In the genomic region with DNA sequence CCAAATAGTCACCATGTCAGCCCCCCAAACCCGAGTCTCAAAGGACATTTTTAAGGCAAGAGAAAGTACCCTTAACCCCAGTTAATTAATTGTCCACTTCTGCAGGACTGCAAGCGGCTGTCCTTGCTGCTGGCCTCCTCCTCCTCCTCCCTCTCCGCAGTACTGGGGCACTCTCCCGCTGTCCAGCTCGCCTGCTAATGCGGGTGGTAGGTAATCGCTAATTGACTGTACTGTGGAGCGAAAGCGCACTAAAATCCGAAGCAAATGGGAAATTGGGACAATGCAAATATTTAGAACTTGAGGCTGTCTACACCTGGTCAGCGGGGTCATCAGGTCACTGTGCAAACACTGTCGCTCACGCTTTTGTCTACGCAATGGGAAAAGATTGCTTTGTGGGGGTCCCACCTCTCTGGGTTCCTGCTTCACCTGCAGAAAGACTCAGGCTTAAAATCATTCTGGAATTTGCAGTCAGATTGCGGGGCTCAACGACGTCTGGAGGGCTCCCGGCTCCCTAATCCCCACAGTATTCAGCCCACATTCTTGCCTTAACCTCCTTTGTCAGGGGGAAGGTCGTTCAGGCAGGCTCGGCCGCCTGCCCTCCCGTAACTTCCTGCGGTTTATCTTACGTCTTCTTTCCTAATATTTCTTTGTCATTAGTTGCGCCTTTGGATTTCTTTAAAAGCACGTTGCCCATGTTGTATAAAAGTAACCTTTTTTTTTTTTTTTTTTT, we compare ENCODE assay signal across 28 mouse cellular contexts. TPM values are rescaled to one million over a fixed set of nuclear protein-coding genes. Genes with fewer than 3 reads are reported as not detected.
DNase-seq lines count a peak whose midpoint lies in the region; ATAC-seq and TF ChIP-seq lines count a peak whose summit lies in the region.
"Had no signal": no experiment of that assay in that cellular context is flagged by ENCODE, and none has a peak within 500 bp of the region (broad histone marks: within the 10 kb centered on the region; RNA-seq: fewer than 3 reads in every experiment).

No protein-coding gene starts in this region.

- H3K9ac ChIP-seq in heart, embryonic 15.5 days: no peak overlapping the region
- no peak overlapping the region for H3K9ac ChIP-seq in heart, embryonic 11.5 days (ENCODE audit: low read depth, low read length)
- no peak overlapping the region for H3K9ac ChIP-seq in liver, postnatal 0 days (replicated peaks)
- H3K9ac ChIP-seq in liver, embryonic 12.5 days: no peak overlapping the region
- H3K9ac ChIP-seq in hindbrain, embryonic 14.5 days: no peak overlapping the region
- H3K9ac ChIP-seq: embryonic facial prominence, embryonic 15.5 days; intestine, embryonic 15.5 days; limb, embryonic 12.5 days; liver, embryonic 13.5 days; lung, embryonic 15.5 days had no signal

- TF ChIP-seq EP300 in liver, postnatal 0 days (IDR thresholded peaks at IDR 0.05; ENCODE audit: low read depth): no peak

- peaks cover 22% of the 10 kb centered on the region for H3K4me1 ChIP-seq in heart, embryonic 15.5 days (replicated peaks)
- H3K4me1 ChIP-seq in heart, embryonic 11.5 days (ENCODE audit: control insufficient read depth, insufficient read depth, low read length): peaks cover 6% of the 10 kb centered on the region; the same call in 1 of the 2 replicates
- H3K4me1 ChIP-seq in liver, postnatal 0 days (ENCODE audit: insufficient read depth): peaks cover 10% of the 10 kb centered on the region; the same call in 1 of the 2 replicates
- peaks cover 8% of the 10 kb centered on the region; the same call in 1 of the 2 replicates for H3K4me1 ChIP-seq in liver, embryonic 12.5 days
- 0 out of 2 replicates have a peak, but pooled peaks cover 6% of the 10 kb centered on the region for H3K4me1 ChIP-seq in hindbrain, embryonic 14.5 days (replicated peaks; ENCODE audit: control insufficient read depth, insufficient read depth, low read length)

- H3K27me3 ChIP-seq in heart, embryonic 15.5 days: peaks cover 99% of the 10 kb centered on the region
- H3K27me3 ChIP-seq in heart, embryonic 11.5 days (ENCODE audit: control insufficient read depth, insufficient read depth, low read length): peaks cover 96% of the 10 kb centered on the region
- H3K27me3 ChIP-seq in liver, postnatal 0 days (ENCODE audit: insufficient read depth, low read length): peaks cover 96% of the 10 kb centered on the region
- H3K27me3 ChIP-seq in liver, embryonic 12.5 days (replicated peaks): peaks cover 99% of the 10 kb centered on the region
- H3K27me3 ChIP-seq in hindbrain, embryonic 14.5 days (ENCODE audit: control insufficient read depth, insufficient read depth, low read length): peaks cover 96% of the 10 kb centered on the region

- no peak for TF ChIP-seq CTCF in liver, postnatal 0 days (IDR thresholded peaks at IDR 0.05; ENCODE audit: low read depth)

- no peak for ATAC-seq in heart, embryonic 15.5 days (replicated peaks; ENCODE audit: insufficient number of reproducible peaks, insufficient read depth, low FRiP score, low read depth)
- ATAC-seq in heart, embryonic 11.5 days (replicated peaks; ENCODE audit: insufficient number of reproducible peaks, low FRiP score, low TSS enrichment): no peak
- no peak for ATAC-seq in liver, postnatal 0 days
- ATAC-seq in liver, embryonic 12.5 days: no peak
- no peak for ATAC-seq in hindbrain, embryonic 14.5 days (ENCODE audit: low FRiP score)
- no peak for ATAC-seq in megakaryocyte progenitor cell, adult 5-6 weeks (replicated peaks; ENCODE audit: poor library complexity)
- ATAC-seq: forebrain, embryonic 14.5 days; intestine, embryonic 15.5 days had no signal

- no peaks in the 10 kb centered on the region for H3K36me3 ChIP-seq in heart, embryonic 15.5 days
- no peaks in the 10 kb centered on the region for H3K36me3 ChIP-seq in heart, embryonic 11.5 days (ENCODE audit: control insufficient read depth, insufficient read depth, low read length)
- H3K36me3 ChIP-seq in liver, postnatal 0 days (replicated peaks; ENCODE audit: insufficient read depth, low read length): no peaks in the 10 kb centered on the region
- H3K36me3 ChIP-seq in liver, embryonic 12.5 days: no peaks in the 10 kb centered on the region
- no peaks in the 10 kb centered on the region for H3K36me3 ChIP-seq in hindbrain, embryonic 14.5 days (replicated peaks; ENCODE audit: control insufficient read depth, insufficient read depth)
- H3K36me3 ChIP-seq: embryonic facial prominence, embryonic 15.5 days; intestine, embryonic 15.5 days; limb, embryonic 12.5 days; liver, embryonic 13.5 days; lung, embryonic 15.5 days; midbrain, embryonic 10.5 days had no signal

- H3K4me2 ChIP-seq in heart, embryonic 15.5 days: no peak overlapping the region
- H3K4me2 ChIP-seq in heart, embryonic 11.5 days: no peak overlapping the region
- 0 out of 2 replicates have a peak overlapping the region, but pooled peaks have one; percentile 30 for H3K4me2 ChIP-seq in liver, postnatal 0 days (ENCODE audit: low read depth, low read length)
- H3K4me2 ChIP-seq in liver, embryonic 12.5 days: no peak overlapping the region
- 0 out of 2 replicates have a peak overlapping the region, but pooled peaks have one; percentile 10 for H3K4me2 ChIP-seq in hindbrain, embryonic 14.5 days (replicated peaks)
- H3K4me2 ChIP-seq: embryonic facial prominence, embryonic 15.5 days; limb, embryonic 12.5 days; lung, embryonic 15.5 days had no signal

- no peak for DNase-seq in liver, postnatal 0 days
- peak; percentile 35 for DNase-seq in ZHBTc4 (ENCODE audit: low read depth, low spot score)
- DNase-seq in hindbrain, embryonic 14.5 days (ENCODE audit: low spot score): no peak
- DNase-seq in kidney, adult 8-10 months: no peak
- DNase-seq: cerebellum, adult 11-12 months; gastrocnemius, postnatal 14 days; kidney, adult 9 months; kidney, postnatal 25 days; liver, embryonic 13.5 days; lung, postnatal 36 days; right cerebral cortex, adult 18-20 months; right cerebral cortex, postnatal 4 days; thymus, postnatal 14 days had no signal

- H3K9me3 ChIP-seq in heart, embryonic 15.5 days (replicated peaks): no peaks in the 10 kb centered on the region
- H3K9me3 ChIP-seq in heart, embryonic 11.5 days (replicated peaks; ENCODE audit: control insufficient read depth, low read length): no peaks in the 10 kb centered on the region
- no peaks in the 10 kb centered on the region for H3K9me3 ChIP-seq in liver, postnatal 0 days (ENCODE audit: low read length)
- no peaks in the 10 kb centered on the region for H3K9me3 ChIP-seq in liver, embryonic 12.5 days (replicated peaks)
- no peaks in the 10 kb centered on the region for H3K9me3 ChIP-seq in hindbrain, embryonic 14.5 days (ENCODE audit: control insufficient read depth, low read length)
- H3K9me3 ChIP-seq: embryonic facial prominence, embryonic 15.5 days; intestine, embryonic 15.5 days; limb, embryonic 12.5 days; liver, embryonic 13.5 days; lung, embryonic 15.5 days; midbrain, embryonic 10.5 days had no signal

- peak overlapping the region; percentile 15; the same call in 1 of the 2 replicates for H3K4me3 ChIP-seq in heart, embryonic 15.5 days
- H3K4me3 ChIP-seq in heart, embryonic 11.5 days (ENCODE audit: low read depth, low read length): no peak overlapping the region
- H3K4me3 ChIP-seq in liver, postnatal 0 days (ENCODE audit: low read depth, low read length): no peak overlapping the region
- no peak overlapping the region for H3K4me3 ChIP-seq in liver, embryonic 12.5 days
- H3K4me3 ChIP-seq in hindbrain, embryonic 14.5 days (replicated peaks; ENCODE audit: low read length): no peak overlapping the region
- H3K4me3 ChIP-seq: embryonic facial prominence, embryonic 15.5 days; intestine, embryonic 15.5 days; layer of hippocampus, adult 2 months; limb, embryonic 12.5 days; lung, embryonic 15.5 days had no signal

- WGBS in heart, embryonic 15.5 days: 1% methylated on average over 26 of the region's 26 CpGs
- WGBS in heart, embryonic 11.5 days (ENCODE audit: insufficient replicate concordance): 1% methylated on average over 26 of the region's 26 CpGs
- whole genome bisulfite sequencing in liver, postnatal 0 days (ENCODE audit: insufficient replicate concordance): 2% methylated on average over 26 of the region's 26 CpGs
- WGBS in liver, embryonic 12.5 days (ENCODE audit: insufficient replicate concordance): 2% methylated on average over 26 of the region's 26 CpGs
- 1% methylated on average over 26 of the region's 26 CpGs for WGBS in hindbrain, embryonic 14.5 days

- no peak overlapping the region for H3K27ac ChIP-seq in heart, embryonic 15.5 days
- H3K27ac ChIP-seq in heart, embryonic 11.5 days (ENCODE audit: low read depth, low read length): no peak overlapping the region
- H3K27ac ChIP-seq in liver, postnatal 0 days (ENCODE audit: low read depth): no peak overlapping the region
- no peak overlapping the region for H3K27ac ChIP-seq in liver, embryonic 12.5 days
- H3K27ac ChIP-seq in hindbrain, embryonic 14.5 days: no peak overlapping the region
- H3K27ac ChIP-seq: embryonic facial prominence, embryonic 15.5 days; intestine, embryonic 15.5 days; layer of hippocampus, adult 2 months; limb, embryonic 12.5 days; liver, embryonic 13.5 days; lung, embryonic 15.5 days; midbrain, embryonic 10.5 days had no signal

RNA-seq across cellular contexts. Expression of gene Lhx4, which starts 15.2 kb away (rescaled TPM):
- not detected in 2 replicates for polyA plus RNA-seq in heart, embryonic 15.5 days (2015; fragmentation: Nextera tagmentation; extraction: Ambion mirVana)
- not detected in 2 replicates for polyA plus RNA-seq in heart, embryonic 11.5 days (2014; fragmentation: Nextera tagmentation; extraction: Ambion mirVana)
- polyA plus RNA-seq in liver, postnatal 0 days (2015; fragmentation: Nextera tagmentation; extraction: Ambion mirVana): not detected in 2 replicates
- polyA plus RNA-seq in liver, embryonic 12.5 days (2016; fragmentation: Nextera tagmentation; extraction: Ambion mirVana): not detected in 2 replicates
- 3.4 TPM in 2 replicates for polyA plus RNA-seq in hindbrain, embryonic 14.5 days (2014; fragmentation: Nextera tagmentation; extraction: Ambion mirVana)
- not detected in 2 replicates for total RNA-seq in megakaryocyte progenitor cell, adult 5-6 weeks (2015)
- total RNA-seq in megakaryocyte progenitor cell, adult 5-6 weeks (2017): not detected in 2 replicates
- total RNA-seq: gastrocnemius, postnatal 14 days; heart, adult 18-20 months; hematopoietic stem cell, adult 5-6 weeks; layer of hippocampus, adult 2 months had no signal
- polyA plus RNA-seq: C2C12; cortical plate, adult 2 months; embryonic facial prominence, embryonic 15.5 days; forebrain, embryonic 14.5 days; intestine, embryonic 15.5 days; limb, embryonic 12.5 days; liver, embryonic 13.5 days; lung, embryonic 15.5 days had no signal

Comparison
In these comparisons a context has a peak if more than half of its experiments do, and no peak if none do; other contexts are left out.
1. H3K4me2 ChIP-seq: peak in liver, postnatal 0 days (single experiment) and hindbrain, embryonic 14.5 days (single experiment); none in heart, embryonic 15.5 days (single experiment), heart, embryonic 11.5 days (single experiment) and liver, embryonic 12.5 days (single experiment).